Mouse (Mus musculus): ENCODE results near the gene Hbp1. TPM values are rescaled to one million over a fixed set of nuclear protein-coding genes. Genes with fewer than 3 reads are reported as not detected.

Hbp1 gene
- polyA plus RNA-seq, 1 experiment from 2014 or later = 51.3 TPM

GRCm38 (mm10) chr12:31984664-31985063, 34.3 kb upstream of the Hbp1 start:
- Histone ChIP-seq H3K4me3 (ENCODE audit: low read depth, low read length) (no peak overlapping the region), H3K9me3 (ENCODE audit: control insufficient read depth, low read length) (no peaks in the 10 kb centered on the region), H3K4me2 (no peak overlapping the region; the same call in 1 of the 2 replicates), H3K9ac (ENCODE audit: low read depth, low read length) (no peak overlapping the region), H3K27me3 (replicated peaks; ENCODE audit: control insufficient read depth, insufficient read depth, low read length) (no peaks in the 10 kb centered on the region), H3K4me1 (replicated peaks; ENCODE audit: control insufficient read depth, insufficient read depth, low read length) (no peaks in the 10 kb centered on the region; the same call in none of the 2 replicates), H3K36me3 (ENCODE audit: control insufficient read depth, insufficient read depth, low read length) (no peaks in the 10 kb centered on the region; the same call in 1 of the 2 replicates), H3K27ac (ENCODE audit: low read depth, low read length) (no peak overlapping the region)
- DNase-seq (ENCODE audit: low spot score) (peak; percentile 31), ATAC-seq (replicated peaks; ENCODE audit: low FRiP score) (no peak)
- WGBS = 49% methylated on average over 12 of the region's 12 CpGs

GRCm38 (mm10) chr12:31984206-31984605, 33.9 kb upstream of the Hbp1 start:
- Histone ChIP-seq H3K27ac (ENCODE audit: low read depth, low read length) (no peak overlapping the region), H3K27me3 (replicated peaks; ENCODE audit: control insufficient read depth, insufficient read depth, low read length) (no peaks in the 10 kb centered on the region), H3K36me3 (ENCODE audit: control insufficient read depth, insufficient read depth, low read length) (no peaks in the 10 kb centered on the region; the same call in 1 of the 2 replicates), H3K4me2 (no peak overlapping the region), H3K9ac (ENCODE audit: low read depth, low read length) (no peak overlapping the region), H3K9me3 (ENCODE audit: control insufficient read depth, low read length) (no peaks in the 10 kb centered on the region), H3K4me3 (ENCODE audit: low read depth, low read length) (no peak overlapping the region), H3K4me1 (replicated peaks; ENCODE audit: control insufficient read depth, insufficient read depth, low read length) (no peaks in the 10 kb centered on the region; the same call in 1 of the 2 replicates)
- DNase-seq (ENCODE audit: low spot score) = peak; percentile 8
- no peak for ATAC-seq (replicated peaks; ENCODE audit: low FRiP score)
- WGBS = 67% methylated on average over 2 of the region's 2 CpGs

- H3K27ac ChIP-seq (ENCODE audit: low read depth, low read length) = no peak overlapping the region
- ATAC-seq (replicated peaks; ENCODE audit: low FRiP score) (no peak), DNase-seq (ENCODE audit: low spot score) (no peak)
- no peaks in the 10 kb centered on the region; the same call in 1 of the 2 replicates for H3K4me1 ChIP-seq (replicated peaks; ENCODE audit: control insufficient read depth, insufficient read depth, low read length)
- no peak overlapping the region for H3K9ac ChIP-seq (ENCODE audit: low read depth, low read length)
- H3K4me2 ChIP-seq = no peak overlapping the region
- H3K9me3 ChIP-seq (ENCODE audit: control insufficient read depth, low read length) = no peaks in the 10 kb centered on the region
- WGBS = 88% methylated on average over 6 of the region's 6 CpGs
- no peaks in the 10 kb centered on the region for H3K27me3 ChIP-seq (replicated peaks; ENCODE audit: control insufficient read depth, insufficient read depth, low read length)
- no peaks in the 10 kb centered on the region; the same call in 1 of the 2 replicates for H3K36me3 ChIP-seq (ENCODE audit: control insufficient read depth, insufficient read depth, low read length)
- no peak overlapping the region for H3K4me3 ChIP-seq (ENCODE audit: low read depth, low read length)
These were observed 33.4 kb upstream of the Hbp1 start for GRCm38 (mm10) chr12:31983769-31984168.

DNA sequence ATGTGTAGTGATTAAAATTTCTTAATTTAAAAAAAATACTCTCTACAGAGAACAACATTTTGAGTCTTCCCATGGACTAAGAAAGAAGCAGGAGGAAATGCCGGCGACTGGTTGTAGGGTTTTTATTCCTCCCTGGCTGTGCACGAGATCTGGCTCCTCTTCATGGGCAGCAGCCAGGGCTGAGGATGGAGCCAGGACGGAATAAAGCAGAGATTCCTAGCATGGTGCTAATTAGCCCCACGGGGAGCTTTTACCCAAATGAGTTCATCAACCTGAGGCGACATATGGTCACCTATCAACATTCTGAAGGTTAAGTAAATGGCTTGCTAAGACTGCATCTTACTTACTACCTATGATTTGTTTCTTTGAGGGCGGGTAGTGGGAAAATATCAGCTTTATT, 32.9 kb upstream of the Hbp1 start:
- no peaks in the 10 kb centered on the region for H3K9me3 ChIP-seq (ENCODE audit: control insufficient read depth, low read length)
- no peak for ATAC-seq (replicated peaks; ENCODE audit: low FRiP score)
- no peak overlapping the region for H3K27ac ChIP-seq (ENCODE audit: low read depth, low read length)
- no peaks in the 10 kb centered on the region; the same call in 1 of the 2 replicates for H3K4me1 ChIP-seq (replicated peaks; ENCODE audit: control insufficient read depth, insufficient read depth, low read length)
- H3K36me3 ChIP-seq (ENCODE audit: control insufficient read depth, insufficient read depth, low read length) = no peaks in the 10 kb centered on the region; the same call in 1 of the 2 replicates
- DNase-seq (ENCODE audit: low spot score) = peak; percentile 15
- H3K27me3 ChIP-seq (replicated peaks; ENCODE audit: control insufficient read depth, insufficient read depth, low read length) = no peaks in the 10 kb centered on the region
- 72% methylated on average over 7 of the region's 7 CpGs for WGBS
- no peak overlapping the region for H3K4me3 ChIP-seq (ENCODE audit: low read depth, low read length)
- no peak overlapping the region for H3K9ac ChIP-seq (ENCODE audit: low read depth, low read length)
- no peak overlapping the region for H3K4me2 ChIP-seq

- ATAC-seq (replicated peaks; ENCODE audit: low FRiP score) = no peak
- no peak overlapping the region for H3K27ac ChIP-seq (ENCODE audit: low read depth, low read length)
- no peaks in the 10 kb centered on the region for H3K9me3 ChIP-seq (ENCODE audit: control insufficient read depth, low read length)
- no peak for DNase-seq (ENCODE audit: low spot score)
- H3K4me1 ChIP-seq (replicated peaks; ENCODE audit: control insufficient read depth, insufficient read depth, low read length) = no peaks in the 10 kb centered on the region
- H3K4me2 ChIP-seq = no peak overlapping the region
- no peaks in the 10 kb centered on the region for H3K36me3 ChIP-seq (ENCODE audit: control insufficient read depth, insufficient read depth, low read length)
- no peaks in the 10 kb centered on the region for H3K27me3 ChIP-seq (replicated peaks; ENCODE audit: control insufficient read depth, insufficient read depth, low read length)
- no peak overlapping the region for H3K9ac ChIP-seq (ENCODE audit: low read depth, low read length)
- 83% methylated on average over 12 of the region's 12 CpGs for WGBS
- H3K4me3 ChIP-seq (ENCODE audit: low read depth, low read length) = no peak overlapping the region
These were observed 27.4 kb upstream of the Hbp1 start for GRCm38 (mm10) chr12:31977613-31978195.

DNA sequence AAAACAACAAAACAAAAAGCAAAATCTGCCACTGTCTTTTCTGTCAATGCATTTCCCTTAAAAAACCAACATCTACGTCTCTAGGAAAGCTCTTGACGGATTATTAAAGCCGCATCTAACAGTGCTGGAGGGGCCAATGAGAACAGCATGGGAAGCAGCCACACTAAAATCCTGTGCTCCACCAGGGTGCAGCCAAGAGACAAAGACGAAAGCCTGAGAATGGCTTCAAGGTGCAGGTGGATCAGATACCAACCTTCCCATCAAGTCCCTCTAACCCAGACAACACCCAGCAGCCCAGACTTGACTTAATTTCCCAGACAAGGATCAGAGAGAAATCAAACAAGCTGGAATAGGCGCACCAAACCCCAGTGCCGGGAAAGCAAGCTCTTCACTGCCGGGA, 26.2 kb upstream of the Hbp1 start:
- H3K9ac ChIP-seq (ENCODE audit: low read depth, low read length) = no peak overlapping the region
- H3K4me3 ChIP-seq (ENCODE audit: low read depth, low read length) = no peak overlapping the region
- no peaks in the 10 kb centered on the region for H3K4me1 ChIP-seq (replicated peaks; ENCODE audit: control insufficient read depth, insufficient read depth, low read length)
- DNase-seq (ENCODE audit: low spot score) = no peak
- ATAC-seq (replicated peaks; ENCODE audit: low FRiP score) = no peak
- 66% methylated on average over 7 of the region's 7 CpGs for WGBS
- H3K27me3 ChIP-seq (replicated peaks; ENCODE audit: control insufficient read depth, insufficient read depth, low read length) = no peaks in the 10 kb centered on the region
- no peaks in the 10 kb centered on the region for H3K9me3 ChIP-seq (ENCODE audit: control insufficient read depth, low read length)
- no peak overlapping the region for H3K27ac ChIP-seq (ENCODE audit: low read depth, low read length)
- H3K4me2 ChIP-seq = no peak overlapping the region
- peaks cover 2% of the 10 kb centered on the region; the same call in 1 of the 2 replicates for H3K36me3 ChIP-seq (ENCODE audit: control insufficient read depth, insufficient read depth, low read length)

DNA sequence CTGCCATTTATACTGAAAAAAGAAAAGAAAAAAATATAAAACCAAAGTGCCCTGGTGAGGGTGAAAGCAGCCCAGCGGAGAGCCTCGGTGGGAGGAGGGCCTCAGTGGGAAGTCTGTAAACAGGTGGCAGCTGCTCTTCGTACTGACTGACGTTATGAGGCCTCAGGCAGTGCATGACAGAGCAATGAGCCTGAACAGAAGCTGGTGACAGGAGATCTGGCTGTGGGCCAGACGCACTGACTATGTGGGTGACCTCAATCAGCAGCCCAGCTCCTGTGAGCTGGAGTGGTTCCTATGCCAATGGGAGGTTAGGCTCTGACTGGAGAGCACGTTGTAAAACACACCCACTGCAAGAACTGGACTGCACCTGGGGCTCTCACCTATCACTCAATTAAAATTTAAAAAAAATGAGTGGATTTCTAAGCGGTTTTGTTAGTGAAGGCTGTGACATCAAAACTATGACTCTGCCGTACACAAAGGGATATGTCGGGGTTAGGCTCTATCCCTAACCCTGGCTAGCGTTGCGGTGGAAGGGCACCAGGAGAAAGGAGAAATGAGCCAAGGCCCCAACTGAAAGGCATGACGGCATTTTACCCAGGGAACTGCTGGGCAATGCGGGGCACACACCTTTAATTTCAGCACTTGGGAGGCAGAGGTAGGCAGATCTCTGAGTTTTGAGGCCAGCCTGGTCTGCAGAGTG, 23.3 kb upstream of the Hbp1 start:
- Histone ChIP-seq H3K36me3 (ENCODE audit: control insufficient read depth, insufficient read depth, low read length) (peaks cover 2% of the 10 kb centered on the region; the same call in 1 of the 2 replicates), H3K27ac (ENCODE audit: low read depth, low read length) (no peak overlapping the region), H3K4me2 (no peak overlapping the region), H3K9me3 (ENCODE audit: control insufficient read depth, low read length) (no peaks in the 10 kb centered on the region), H3K27me3 (replicated peaks; ENCODE audit: control insufficient read depth, insufficient read depth, low read length) (no peaks in the 10 kb centered on the region), H3K9ac (ENCODE audit: low read depth, low read length) (no peak overlapping the region), H3K4me1 (replicated peaks; ENCODE audit: control insufficient read depth, insufficient read depth, low read length) (no peaks in the 10 kb centered on the region), H3K4me3 (ENCODE audit: low read depth, low read length) (no peak overlapping the region)
- 78% methylated on average over 13 of the region's 13 CpGs for WGBS
- peak; percentile 50 for ATAC-seq (replicated peaks; ENCODE audit: low FRiP score)
- DNase-seq (ENCODE audit: low spot score) = no peak

DNA sequence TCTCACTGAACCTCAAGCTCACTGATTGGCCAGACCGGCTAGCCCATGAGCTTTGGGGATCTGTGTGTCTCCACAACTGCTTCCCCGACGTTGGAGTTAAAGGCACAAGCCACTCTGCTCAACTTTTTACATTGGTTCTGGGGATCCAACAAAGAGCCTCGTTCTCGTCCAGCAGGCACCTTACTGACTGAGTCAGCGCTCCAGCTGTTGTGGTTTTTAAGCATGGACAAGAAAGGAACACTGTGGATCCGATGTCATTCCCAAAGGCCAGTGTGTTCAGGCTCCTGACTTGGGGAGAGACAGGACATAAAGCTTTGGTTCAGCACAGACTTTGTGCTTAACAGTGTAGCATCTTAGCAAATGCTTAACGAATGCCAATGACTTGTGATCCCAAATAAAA, 21.2 kb upstream of the Hbp1 start:
- Histone ChIP-seq H3K4me3 (ENCODE audit: low read depth, low read length) (no peak overlapping the region), H3K4me2 (no peak overlapping the region), H3K36me3 (ENCODE audit: control insufficient read depth, insufficient read depth, low read length) (peaks cover 2% of the 10 kb centered on the region; the same call in 1 of the 2 replicates), H3K9me3 (ENCODE audit: control insufficient read depth, low read length) (no peaks in the 10 kb centered on the region), H3K27me3 (replicated peaks; ENCODE audit: control insufficient read depth, insufficient read depth, low read length) (no peaks in the 10 kb centered on the region), H3K9ac (ENCODE audit: low read depth, low read length) (no peak overlapping the region), H3K27ac (ENCODE audit: low read depth, low read length) (no peak overlapping the region), H3K4me1 (replicated peaks; ENCODE audit: control insufficient read depth, insufficient read depth, low read length) (peaks cover 3% of the 10 kb centered on the region; the same call in 1 of the 2 replicates)
- 87% methylated on average over 8 of the region's 8 CpGs for WGBS
- no peak for DNase-seq (ENCODE audit: low spot score)
- ATAC-seq (replicated peaks; ENCODE audit: low FRiP score) = no peak

DNA sequence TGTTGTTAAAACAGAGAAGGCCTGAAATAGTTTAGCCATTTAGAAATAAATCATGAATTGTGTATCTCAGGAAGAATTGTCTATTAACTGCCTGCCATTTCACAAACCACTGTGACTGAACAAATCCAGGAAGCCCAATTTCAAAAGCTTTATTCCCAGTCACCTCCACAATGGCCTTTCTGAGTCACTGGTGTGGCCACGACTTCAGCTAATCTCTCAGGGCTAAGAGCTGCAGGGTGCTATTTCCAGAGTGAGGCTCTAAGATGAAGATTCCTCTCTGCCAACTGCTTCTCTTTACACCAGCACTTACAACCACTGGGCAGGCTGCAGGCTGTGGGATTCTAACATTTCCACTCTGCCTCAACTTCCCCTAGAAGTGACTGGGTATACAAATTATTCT, 18.8 kb upstream of the Hbp1 start:
- Histone ChIP-seq H3K9ac (ENCODE audit: low read depth, low read length) (no peak overlapping the region), H3K27ac (ENCODE audit: low read depth, low read length) (no peak overlapping the region)

More for the DNA sequence above, 18.8 kb upstream of the Hbp1 start:
- Histone ChIP-seq H3K36me3 (ENCODE audit: control insufficient read depth, insufficient read depth, low read length) (peaks cover 5% of the 10 kb centered on the region; the same call in 1 of the 2 replicates), H3K9me3 (ENCODE audit: control insufficient read depth, low read length) (no peaks in the 10 kb centered on the region), H3K4me1 (replicated peaks; ENCODE audit: control insufficient read depth, insufficient read depth, low read length) (peaks cover 12% of the 10 kb centered on the region), H3K4me3 (ENCODE audit: low read depth, low read length) (no peak overlapping the region), H3K27me3 (replicated peaks; ENCODE audit: control insufficient read depth, insufficient read depth, low read length) (no peaks in the 10 kb centered on the region), H3K4me2 (no peak overlapping the region)
- 31% methylated on average over 1 of the region's 1 CpGs for WGBS
- DNase-seq (ENCODE audit: low spot score) (no peak), ATAC-seq (replicated peaks; ENCODE audit: low FRiP score) (no peak)
